Comparison of ENCODE assay signal across 9 mouse cellular contexts in the genomic region with DNA sequence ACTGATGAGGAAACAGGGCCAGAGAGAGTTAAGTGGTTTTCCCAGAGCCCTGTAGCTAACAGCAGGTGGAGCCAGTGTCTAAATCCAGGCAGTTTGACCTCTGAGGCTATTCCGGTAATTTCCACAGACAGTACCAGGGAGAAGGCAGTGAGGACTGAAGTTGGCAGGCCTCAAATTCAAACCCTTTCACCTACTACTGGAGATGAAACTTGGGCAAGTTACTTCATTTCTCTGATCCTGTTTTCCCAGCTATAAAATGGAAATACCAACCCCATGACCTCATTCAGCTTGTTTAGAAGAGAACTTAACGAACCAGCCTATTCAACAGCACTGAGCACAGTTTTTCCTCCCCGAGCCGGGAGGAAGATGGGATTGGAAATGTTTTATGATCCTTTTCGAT. TPM values are rescaled to one million over a fixed set of nuclear protein-coding genes. Genes with fewer than 3 reads are reported as not detected.
DNase-seq lines count a peak whose midpoint lies in the region; ATAC-seq and TF ChIP-seq lines count a peak whose summit lies in the region.
"Had no signal": no experiment of that assay in that cellular context is flagged by ENCODE, and none has a peak within 500 bp of the region (broad histone marks: within the 10 kb centered on the region; RNA-seq: fewer than 3 reads in every experiment).

No protein-coding gene starts in this region.

- peak overlapping the region; percentile 81 for H3K27ac ChIP-seq in intestine, embryonic 16.5 days (ENCODE audit: low read length)
- no peak overlapping the region for H3K27ac ChIP-seq in liver, postnatal 0 days (ENCODE audit: low read depth)
- H3K27ac ChIP-seq in olfactory bulb, adult 2 months (ENCODE audit: insufficient read depth, low read depth, low read length): peak overlapping the region; percentile 41; the same call in 1 of the 2 replicates

- no peaks in the 10 kb centered on the region for H3K9me3 ChIP-seq in intestine, embryonic 16.5 days (ENCODE audit: control insufficient read depth, low read length)
- H3K9me3 ChIP-seq in liver, postnatal 0 days (ENCODE audit: low read length): no peaks in the 10 kb centered on the region

- H3K4me3 ChIP-seq in intestine, embryonic 16.5 days (ENCODE audit: low read length): no peak overlapping the region
- H3K4me3 ChIP-seq in liver, postnatal 0 days (ENCODE audit: low read depth, low read length): no peak overlapping the region
- no peak overlapping the region for H3K4me3 ChIP-seq in olfactory bulb, adult 2 months (ENCODE audit: insufficient read depth, low read depth, low read length)

- WGBS in intestine, embryonic 16.5 days: 13% methylated on average over 5 of the region's 5 CpGs
- 31% methylated on average over 5 of the region's 5 CpGs for WGBS in liver, postnatal 0 days (ENCODE audit: insufficient replicate concordance)
- WGBS in olfactory bulb, adult 2 months: 37% methylated on average over 5 of the region's 5 CpGs

- peak; percentile 56 for ATAC-seq in intestine, embryonic 16.5 days
- peak; percentile 49; the same call in 1 of the 2 replicates for ATAC-seq in liver, postnatal 0 days

- H3K4me1 ChIP-seq in intestine, embryonic 16.5 days (ENCODE audit: control insufficient read depth, insufficient read depth, low read length): peaks cover 18% of the 10 kb centered on the region
- H3K4me1 ChIP-seq in liver, postnatal 0 days (ENCODE audit: insufficient read depth): no peaks in the 10 kb centered on the region
- peaks cover 3% of the 10 kb centered on the region; the same call in 1 of the 2 replicates for H3K4me1 ChIP-seq in olfactory bulb, adult 2 months (ENCODE audit: control insufficient read depth, insufficient read depth, low read length)

- no peak for TF ChIP-seq POLR2A in olfactory bulb, adult 2 months (IDR thresholded peaks at IDR 0.05; ENCODE audit: insufficient read depth, low read depth, low read length)

- no peaks in the 10 kb centered on the region for H3K27me3 ChIP-seq in intestine, embryonic 16.5 days (replicated peaks; ENCODE audit: control insufficient read depth, insufficient read depth, low read length)
- no peaks in the 10 kb centered on the region for H3K27me3 ChIP-seq in liver, postnatal 0 days (ENCODE audit: insufficient read depth, low read length)

- peak overlapping the region; percentile 43; the same call in 1 of the 2 replicates for H3K9ac ChIP-seq in intestine, embryonic 16.5 days (ENCODE audit: low read depth, low read length)
- no peak overlapping the region for H3K9ac ChIP-seq in liver, postnatal 0 days (replicated peaks)

- no peaks in the 10 kb centered on the region for H3K36me3 ChIP-seq in intestine, embryonic 16.5 days (ENCODE audit: control insufficient read depth, insufficient read depth, low read length)
- no peaks in the 10 kb centered on the region for H3K36me3 ChIP-seq in liver, postnatal 0 days (replicated peaks; ENCODE audit: insufficient read depth, low read length)

- TF ChIP-seq CTCF in liver, postnatal 0 days (IDR thresholded peaks at IDR 0.05; ENCODE audit: low read depth): peak; percentile 71
- TF ChIP-seq CTCF in olfactory bulb, adult 2 months (IDR thresholded peaks at IDR 0.05; ENCODE audit: insufficient read depth, low read depth, low read length): no peak

- peak overlapping the region; percentile 47; the same call in 1 of the 2 replicates for H3K4me2 ChIP-seq in intestine, embryonic 16.5 days (ENCODE audit: low read depth, low read length)
- H3K4me2 ChIP-seq in liver, postnatal 0 days (ENCODE audit: low read depth, low read length): no peak overlapping the region

- peak; percentile 31 for DNase-seq in layer of hippocampus, adult 8-10 months (ENCODE audit: low spot score in 2 of 2)
- no peak for DNase-seq in layer of hippocampus, adult 9-10 months (ENCODE audit: low spot score)
- peak; percentile 40 for DNase-seq in embryo, embryonic 11.5 days (ENCODE audit: low read depth, low spot score)
- DNase-seq in heart, adult 11 months: peak; percentile 94
- DNase-seq in liver, postnatal 0 days: peak; percentile 27
- DNase-seq in natural killer cell, adult 2 months (ENCODE audit: low spot score in 2 of 2): no peak

- no peak for TF ChIP-seq EP300 in liver, postnatal 0 days (IDR thresholded peaks at IDR 0.05; ENCODE audit: low read depth)

RNA-seq across cellular contexts. Expression of a gene that starts 45.2 kb away (rescaled TPM):
- not detected for total RNA-seq in layer of hippocampus, adult 8-10 months (2022)
- 43.9 and 44.7 TPM in 2 replicates for polyA plus RNA-seq in intestine, embryonic 16.5 days (2015; fragmentation: Nextera tagmentation; extraction: Ambion mirVana)
- 243 and 252 TPM in 2 replicates for polyA plus RNA-seq in liver, postnatal 0 days (2015; fragmentation: Nextera tagmentation; extraction: Ambion mirVana)
- not detected in 2 replicates for polyA plus RNA-seq in olfactory bulb, adult 2 months (2012; ENCODE audit: insufficient read depth, insufficient read length, low replicate concordance, missing spikeins)
- total RNA-seq: MEL had no signal

Comparison
In these comparisons a context has a peak if more than half of its experiments do, and no peak if none do; other contexts are left out.
1. DNase-seq: peak in layer of hippocampus, adult 8-10 months (2 of 2), embryo, embryonic 11.5 days (single experiment), heart, adult 11 months (single experiment) and liver, postnatal 0 days (single experiment); none in layer of hippocampus, adult 9-10 months (single experiment) and natural killer cell, adult 2 months (0 of 2).
2. RNA of a gene that starts 45.2 kb away (polyA plus RNA-seq): 243 to 252 TPM in liver, postnatal 0 days and 43.9 to 44.7 TPM in intestine, embryonic 16.5 days; not detected in olfactory bulb, adult 2 months; every median in the first group is over 10 times any median in the second.